27 mouse cellular contexts compared by ENCODE assay signal in genomic region chr9:66664561-66664960, GRCm38 (mm10). TPM values are rescaled to one million over a fixed set of nuclear protein-coding genes. Genes with fewer than 3 reads are reported as not detected.
DNase-seq lines count a peak whose midpoint lies in the region; ATAC-seq and TF ChIP-seq lines count a peak whose summit lies in the region.
"Had no signal": no experiment of that assay in that cellular context is flagged by ENCODE, and none has a peak within 500 bp of the region (broad histone marks: within the 10 kb centered on the region; RNA-seq: fewer than 3 reads in every experiment).

No protein-coding gene starts in this region.

- H3K27me3 ChIP-seq in midbrain, postnatal 0 days (ENCODE audit: insufficient read depth, low read length) = no peaks in the 10 kb centered on the region
- H3K27me3 ChIP-seq in midbrain, embryonic 13.5 days = no peaks in the 10 kb centered on the region
- no peaks in the 10 kb centered on the region; a peak in 1 of 4 replicates for H3K27me3 ChIP-seq in MEL (ENCODE audit: control insufficient read depth in 1 of 2, insufficient read depth in 2 of 2, low read length in 2 of 2)
- H3K27me3 ChIP-seq in stomach, postnatal 0 days (ENCODE audit: control insufficient read depth, insufficient read depth, low read length) = no peaks in the 10 kb centered on the region
- H3K27me3 ChIP-seq: heart, embryonic 15.5 days; hindbrain, embryonic 13.5 days; limb, embryonic 15.5 days; Patski had no signal

- no peaks in the 10 kb centered on the region for H3K36me3 ChIP-seq in midbrain, postnatal 0 days (ENCODE audit: insufficient read depth, low read length)
- H3K36me3 ChIP-seq in midbrain, embryonic 13.5 days = no peaks in the 10 kb centered on the region
- no peaks in the 10 kb centered on the region for H3K36me3 ChIP-seq in MEL (ENCODE audit: control insufficient read depth in 1 of 2, insufficient read depth in 2 of 2, low read length in 2 of 2)
- no peaks in the 10 kb centered on the region for H3K36me3 ChIP-seq in stomach, postnatal 0 days (ENCODE audit: control insufficient read depth, insufficient read depth, low read length)
- H3K36me3 ChIP-seq: embryonic facial prominence, embryonic 10.5 days; heart, embryonic 15.5 days; hindbrain, embryonic 13.5 days; limb, embryonic 15.5 days had no signal

- no peak overlapping the region for H3K9ac ChIP-seq in midbrain, postnatal 0 days (replicated peaks; ENCODE audit: low read length, poor library complexity, severe bottlenecking)
- no peak overlapping the region for H3K9ac ChIP-seq in midbrain, embryonic 13.5 days (replicated peaks)
- H3K9ac ChIP-seq in MEL (ENCODE audit: control insufficient read depth, low read depth, low read length, poor library complexity, severe bottlenecking) = no peak overlapping the region
- no peak overlapping the region for H3K9ac ChIP-seq in stomach, postnatal 0 days (ENCODE audit: low read length)
- H3K9ac ChIP-seq: heart, embryonic 15.5 days; hindbrain, embryonic 13.5 days; limb, embryonic 15.5 days had no signal

- H3K9me3 ChIP-seq in midbrain, postnatal 0 days (ENCODE audit: low read length) = no peaks in the 10 kb centered on the region
- no peaks in the 10 kb centered on the region for H3K9me3 ChIP-seq in midbrain, embryonic 13.5 days
- no peaks in the 10 kb centered on the region for H3K9me3 ChIP-seq in MEL (replicated peaks; ENCODE audit: insufficient read depth, low read length)
- H3K9me3 ChIP-seq in stomach, postnatal 0 days (ENCODE audit: control insufficient read depth, low read length) = no peaks in the 10 kb centered on the region
- H3K9me3 ChIP-seq: hindbrain, embryonic 13.5 days; limb, embryonic 15.5 days had no signal

- no peak for ATAC-seq in midbrain, postnatal 0 days (ENCODE audit: low FRiP score)
- ATAC-seq in midbrain, embryonic 13.5 days = no peak
- ATAC-seq in stomach, postnatal 0 days (ENCODE audit: low FRiP score, low TSS enrichment) = no peak
- ATAC-seq: forebrain, embryonic 16.5 days; midbrain, embryonic 16.5 days; Patski had no signal

- H3K79me2 ChIP-seq in MEL (ENCODE audit: control insufficient read depth, insufficient read depth, low read length, poor library complexity) = no peaks in the 10 kb centered on the region

- no peak overlapping the region for H3K4me2 ChIP-seq in midbrain, postnatal 0 days (ENCODE audit: low read depth, low read length, poor library complexity, severe bottlenecking)
- no peak overlapping the region for H3K4me2 ChIP-seq in midbrain, embryonic 13.5 days (replicated peaks)
- H3K4me2 ChIP-seq in stomach, postnatal 0 days (replicated peaks; ENCODE audit: low read depth) = no peak overlapping the region
- H3K4me2 ChIP-seq: heart, embryonic 15.5 days; hindbrain, embryonic 13.5 days; limb, embryonic 15.5 days had no signal

- no peak overlapping the region for H3K27ac ChIP-seq in layer of hippocampus, adult 2 months
- H3K27ac ChIP-seq in midbrain, postnatal 0 days (ENCODE audit: low read depth, low read length) = no peak overlapping the region
- no peak overlapping the region for H3K27ac ChIP-seq in midbrain, embryonic 13.5 days
- H3K27ac ChIP-seq in MEL (ENCODE audit: control insufficient read depth, low read depth, low read length) = no peak overlapping the region
- H3K27ac ChIP-seq in stomach, postnatal 0 days (replicated peaks) = no peak overlapping the region
- H3K27ac ChIP-seq: embryonic facial prominence, embryonic 10.5 days; heart, embryonic 15.5 days; hindbrain, embryonic 13.5 days; limb, embryonic 15.5 days had no signal

- no peak overlapping the region for H3K4me3 ChIP-seq in layer of hippocampus, adult 2 months
- H3K4me3 ChIP-seq in midbrain, postnatal 0 days (ENCODE audit: low read depth, low read length) = no peak overlapping the region
- H3K4me3 ChIP-seq in midbrain, embryonic 13.5 days (replicated peaks) = no peak overlapping the region
- H3K4me3 ChIP-seq in MEL (ENCODE audit: control insufficient read depth in 1 of 2, insufficient read depth in 1 of 2, low read depth in 2 of 2, low read length in 2 of 2) = no peak overlapping the region
- no peak overlapping the region for H3K4me3 ChIP-seq in stomach, postnatal 0 days (ENCODE audit: low read depth, low read length)
- H3K4me3 ChIP-seq: embryonic facial prominence, embryonic 10.5 days; heart, embryonic 15.5 days; hindbrain, embryonic 13.5 days; limb, embryonic 15.5 days had no signal

- no peak for TF ChIP-seq EP300 in MEL (IDR thresholded peaks at IDR 0.05; ENCODE audit: low read depth in 1 of 2, low read length in 2 of 2)
- TF ChIP-seq EP300 in stomach, postnatal 0 days (optimal IDR thresholded peaks at IDR 0.05) = no peak

- DNase-seq in layer of hippocampus, adult 2 months (ENCODE audit: low spot score in 2 of 2) = no peak
- no peak for DNase-seq in layer of hippocampus, postnatal 25 days (ENCODE audit: extremely low spot score in 1 of 2, low spot score in 1 of 2)
- no peak for DNase-seq in midbrain, postnatal 0 days (ENCODE audit: low spot score)
- DNase-seq in MEL (ENCODE audit: low read depth, low spot score) = peak; percentile 20
- no peak for DNase-seq in stomach, postnatal 0 days (ENCODE audit: low spot score)
- DNase-seq in cerebellum, adult 11 months = no peak
- DNase-seq: adrenal gland, postnatal 25 days; cerebellum, adult 9-11 months; gastrocnemius, postnatal 14 days; heart, postnatal 36 days; kidney, adult 9 months; kidney, postnatal 25 days; left cerebral cortex, postnatal 4 days; lung, adult 18-20 months; lung, postnatal 4 days; right cerebral cortex, postnatal 4 days; thymus, adult 2 months; thymus, postnatal 4 days had no signal

- H3K4me1 ChIP-seq in midbrain, postnatal 0 days (ENCODE audit: insufficient read depth, low read length) = no peaks in the 10 kb centered on the region
- H3K4me1 ChIP-seq in midbrain, embryonic 13.5 days (replicated peaks) = no peaks in the 10 kb centered on the region
- no peaks in the 10 kb centered on the region for H3K4me1 ChIP-seq in MEL (ENCODE audit: control insufficient read depth in 1 of 2, insufficient read depth in 2 of 2, low read length in 2 of 2)
- no peaks in the 10 kb centered on the region for H3K4me1 ChIP-seq in stomach, postnatal 0 days (replicated peaks; ENCODE audit: control insufficient read depth, insufficient read depth)
- H3K4me1 ChIP-seq: hindbrain, embryonic 13.5 days had no signal

- TF ChIP-seq CTCF in layer of hippocampus, adult 2 months (conservative IDR thresholded peaks at IDR 0.05) = peak; percentile 54
- TF ChIP-seq CTCF in midbrain, postnatal 0 days (IDR thresholded peaks at IDR 0.05) = peak; percentile 15; the same call in 1 of the 2 replicates
- peak; percentile 39 to 47 (median 46); a peak in 5 of 6 replicates for TF ChIP-seq CTCF in MEL (IDR thresholded peaks at IDR 0.05 in 2 of 3, conservative IDR thresholded peaks at IDR 0.05 in 1 of 3; ENCODE audit: control insufficient read depth in 1 of 3, insufficient read depth in 1 of 3, low read depth in 2 of 3, low read length in 3 of 3, poor library complexity in 1 of 3, severe bottlenecking in 1 of 3)
- TF ChIP-seq CTCF in stomach, postnatal 0 days (IDR thresholded peaks at IDR 0.05; ENCODE audit: low read depth) = peak; percentile 28; the same call in 1 of the 2 replicates

- TF ChIP-seq POLR2A in MEL (IDR thresholded peaks at IDR 0.05; ENCODE audit: control insufficient read depth in 1 of 2, insufficient read depth in 1 of 2, low read depth in 1 of 2, low read length in 2 of 2, poor library complexity in 1 of 2) = no peak

- 88% methylated on average over 7 of the region's 7 CpGs for WGBS in midbrain, postnatal 0 days
- 83% methylated on average over 7 of the region's 7 CpGs for WGBS in midbrain, embryonic 13.5 days
- 91% methylated on average over 7 of the region's 7 CpGs for WGBS in stomach, postnatal 0 days

- peak; percentile 47 for TF ChIP-seq RAD21 in MEL (IDR thresholded peaks at IDR 0.05; ENCODE audit: low read depth, low read length)

TF ChIP-seq in MEL, 35 proteins besides CTCF, POLR2A, EP300 and RAD21:
- TF ChIP-seq SIN3A (IDR thresholded peaks at IDR 0.05; ENCODE audit: low read length) = no peak
- TF ChIP-seq ELF1 (IDR thresholded peaks at IDR 0.05; ENCODE audit: low read depth, low read length) = no peak
- TF ChIP-seq SMC3 (IDR thresholded peaks at IDR 0.05; ENCODE audit: low read depth, low read length) = peak; percentile 65
- no peak for TF ChIP-seq TBP (IDR thresholded peaks at IDR 0.05; ENCODE audit: low read depth, low read length)
- no peak for TF ChIP-seq ZKSCAN1 (IDR thresholded peaks at IDR 0.05; ENCODE audit: low read depth, low read length)
- TF ChIP-seq RCOR1 (IDR thresholded peaks at IDR 0.05; ENCODE audit: low read depth, low read length) = no peak
- TF ChIP-seq CHD1 (IDR thresholded peaks at IDR 0.05; ENCODE audit: low read depth, low read length) = no peak
- no peak for TF ChIP-seq KAT2A (conservative IDR thresholded peaks at IDR 0.05; ENCODE audit: low read depth, low read length)
- peak; percentile 43 for TF ChIP-seq ZC3H11A (IDR thresholded peaks at IDR 0.05; ENCODE audit: low read depth, low read length)
TF ChIP-seq in MEL: peak in this region for 2.

RNA-seq across cellular contexts. Expression of gene Car12, which starts 48.9 kb away (rescaled TPM):
- total RNA-seq in layer of hippocampus, adult 2 months (2021) = 10 to 100 TPM; 48.6 to 52.5 TPM
- total RNA-seq in layer of hippocampus, postnatal 25 days (2021) = 10 to 100 TPM; 45.2 to 50.6 TPM
- total RNA-seq in midbrain, postnatal 0 days (2014; rRNA removed) = 2.8 and 6.6 TPM in 2 replicates
- 0.32 and 0.79 TPM in 2 replicates for polyA plus RNA-seq in midbrain, postnatal 0 days (2015; fragmentation: Nextera tagmentation; extraction: Ambion mirVana)
- polyA plus RNA-seq in midbrain, embryonic 13.5 days (2015; fragmentation: Nextera tagmentation; extraction: Ambion mirVana) = 1.1 and 1.3 TPM in 2 replicates
- 0.77 and 1.1 TPM in 2 replicates for total RNA-seq in MEL (2012; rRNA removed)
- polyA plus RNA-seq in MEL (2012; ENCODE audit: insufficient read depth in 1 of 2, insufficient read length in 2 of 2, low read depth in 1 of 2, low replicate concordance in 2 of 2, missing spikeins in 1 of 2) = 1 to 10 TPM in 1 of 2 experiments, not detected in 1; 1.8 TPM
- polyA plus RNA-seq in stomach, postnatal 0 days (2015; fragmentation: Nextera tagmentation; extraction: Ambion mirVana) = 11.1 and 11.3 TPM in 2 replicates
- total RNA-seq: heart, adult 8-10 months; heart, postnatal 36 days had no signal
